Mouse (Mus musculus): ENCODE results near the gene Snx3.
A peak's percentile ranks its signal among the peaks of the same experiment; 100 is the strongest.

The Snx3 gene

DNA sequence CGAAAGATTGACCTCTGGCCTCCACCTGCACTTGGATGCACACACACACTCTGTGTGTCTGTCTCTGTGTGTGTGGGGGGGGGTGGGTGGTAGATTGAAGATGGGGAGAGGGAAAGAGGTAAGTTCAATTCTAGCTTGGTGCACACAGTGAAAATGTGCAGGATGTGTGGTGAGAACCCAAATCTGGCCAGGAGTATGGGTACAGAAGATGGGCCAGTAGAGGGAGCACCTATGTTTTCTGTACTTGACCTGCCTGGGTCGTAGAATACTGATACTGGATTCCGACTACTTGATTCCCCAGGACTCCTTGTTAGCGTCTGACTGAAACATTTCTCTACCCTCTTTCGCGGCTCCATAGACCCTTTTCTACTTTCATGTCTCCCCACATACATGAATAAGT, 8.3 kb downstream of the Snx3 start:
- DNase-seq (ENCODE audit: inconsistent ontology term) = no peak

DNA sequence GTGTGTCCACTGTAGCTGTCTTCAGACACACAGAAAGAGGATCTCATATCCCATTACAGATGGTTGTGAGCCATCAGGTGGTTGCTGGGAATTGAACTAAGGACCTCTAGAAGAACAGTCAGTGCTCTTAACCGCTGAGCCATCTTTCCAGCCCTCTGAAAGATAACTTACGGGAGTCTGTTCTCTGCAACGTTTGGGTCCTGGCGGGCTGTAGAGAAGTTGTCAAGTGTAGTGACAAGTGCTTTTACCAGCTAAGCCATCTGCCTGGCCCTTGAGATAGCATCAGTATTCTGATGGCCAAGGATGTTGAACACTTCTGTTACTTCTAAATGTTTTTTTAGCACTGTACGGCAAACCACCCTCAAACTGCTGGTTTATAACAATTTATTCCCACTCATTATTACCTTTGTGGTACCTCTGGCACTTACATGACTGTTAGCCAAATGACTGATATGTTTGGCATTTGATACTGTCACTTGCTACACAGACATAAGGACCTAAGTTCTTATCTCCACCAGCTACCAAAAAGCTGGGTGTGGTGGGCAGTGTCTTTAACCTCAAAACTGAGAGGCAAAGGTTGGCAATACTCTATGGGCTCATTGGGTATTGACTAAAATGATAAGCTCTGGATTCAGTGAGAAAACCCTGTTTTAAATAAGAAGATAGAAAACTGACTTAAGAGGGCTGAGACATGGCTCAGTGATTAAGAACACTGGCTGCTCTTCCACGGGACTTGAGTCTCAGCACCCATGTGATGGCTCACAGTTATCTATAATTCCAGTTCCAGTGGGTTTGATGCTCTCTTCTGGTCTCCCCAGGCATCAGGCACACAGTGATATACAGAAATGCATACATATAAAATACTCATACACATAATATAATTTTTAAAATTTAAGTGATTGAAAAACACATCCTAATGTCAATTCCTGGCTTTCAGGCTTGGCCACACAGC, 9.6 kb downstream of the Snx3 start:
- DNase-seq (ENCODE audit: inconsistent ontology term) = no peak

DNA sequence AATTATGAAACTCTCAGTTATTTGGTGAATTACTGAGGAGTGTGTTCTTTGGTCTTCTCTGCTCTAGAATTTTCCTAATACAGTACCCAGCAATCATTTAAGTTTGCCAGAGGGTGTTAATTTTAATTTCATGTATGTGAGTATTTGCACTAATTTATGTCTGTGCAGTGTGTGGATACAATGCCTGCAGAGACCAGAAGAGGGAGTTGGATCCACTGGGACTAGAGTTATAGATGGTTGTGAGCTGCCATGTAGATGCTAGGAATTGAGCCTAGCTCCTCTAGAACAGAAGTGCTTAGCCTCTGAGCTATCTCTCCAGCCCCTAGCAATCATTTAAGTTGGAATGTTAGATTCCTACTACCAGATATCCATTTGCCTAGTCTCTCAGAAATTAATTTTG, 12.3 kb downstream of the Snx3 start:
- no peak for DNase-seq (ENCODE audit: inconsistent ontology term)

DNA sequence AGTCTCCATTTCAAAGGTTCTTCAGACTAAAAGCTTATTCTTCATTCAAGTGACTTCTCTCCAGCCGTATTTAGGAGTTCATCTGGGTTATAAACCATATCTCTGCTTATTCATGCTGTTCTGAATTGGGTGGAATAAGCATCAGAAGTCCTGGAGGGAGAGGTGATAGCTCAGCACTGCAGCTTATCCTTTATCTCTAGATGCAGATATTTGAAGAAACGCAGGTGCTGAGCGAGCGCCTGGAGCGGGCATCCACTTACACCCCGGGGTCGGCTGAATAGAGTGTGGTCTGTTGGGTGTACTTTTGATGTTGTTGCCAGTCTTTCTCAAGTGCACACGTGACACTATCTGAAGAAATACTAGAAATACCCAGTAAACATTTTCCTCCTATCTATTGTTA, 16.5 kb downstream of the Snx3 start:
- DNase-seq (ENCODE audit: inconsistent ontology term) = no peak

DNA sequence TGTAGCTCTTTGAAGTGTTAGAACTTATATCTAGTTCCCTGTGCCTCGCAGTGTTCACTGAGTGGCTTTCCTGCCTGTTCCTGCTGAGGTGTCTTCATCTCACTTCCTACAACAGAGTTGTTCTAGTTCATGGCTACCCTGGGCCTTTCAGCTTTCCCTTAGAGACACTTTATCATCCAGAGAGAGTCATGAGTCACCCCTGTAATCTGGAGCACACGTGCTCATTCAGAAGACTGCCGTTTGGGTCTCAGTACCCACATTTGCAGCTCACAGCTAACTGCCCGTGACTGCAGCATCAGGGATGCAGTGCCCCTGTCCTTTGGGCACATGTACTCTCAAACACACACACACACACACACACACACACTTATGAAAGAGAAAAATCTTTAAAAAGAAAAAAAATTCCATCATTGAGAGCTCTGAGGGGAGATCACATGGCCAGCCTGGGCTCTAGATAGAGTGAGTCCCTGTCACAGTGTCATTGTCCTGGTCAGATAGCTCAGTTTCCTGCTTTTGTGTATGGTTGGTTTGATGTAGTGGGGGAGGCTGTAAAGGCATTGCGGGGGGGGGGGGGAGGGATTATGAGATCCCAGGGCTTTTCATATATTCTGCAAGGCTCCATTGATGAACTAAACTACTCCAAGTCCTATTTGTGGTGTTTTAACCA, 19.6 kb downstream of the Snx3 start:
- no peak for DNase-seq (ENCODE audit: inconsistent ontology term)

DNA sequence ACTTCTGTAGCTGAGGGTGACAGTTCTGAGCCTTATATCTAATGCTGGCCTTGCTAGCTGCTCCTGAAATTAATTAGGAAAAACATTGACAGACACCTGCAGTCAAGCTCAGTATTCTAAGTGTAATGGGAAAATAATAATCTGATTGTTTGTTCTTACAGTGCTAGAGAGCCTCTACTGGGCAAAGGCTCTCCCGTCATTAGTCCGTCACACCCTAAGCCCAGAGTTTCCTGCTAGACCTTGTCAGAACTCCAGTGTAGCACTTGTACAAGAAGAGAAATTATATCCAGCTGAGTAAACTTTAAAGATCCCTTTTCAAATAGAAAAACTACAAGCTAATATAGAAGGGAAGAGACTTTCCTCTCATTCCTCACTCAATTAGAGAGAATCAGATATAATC, 21.1 kb downstream of the Snx3 start:
- no peak for DNase-seq (ENCODE audit: inconsistent ontology term)

DNA sequence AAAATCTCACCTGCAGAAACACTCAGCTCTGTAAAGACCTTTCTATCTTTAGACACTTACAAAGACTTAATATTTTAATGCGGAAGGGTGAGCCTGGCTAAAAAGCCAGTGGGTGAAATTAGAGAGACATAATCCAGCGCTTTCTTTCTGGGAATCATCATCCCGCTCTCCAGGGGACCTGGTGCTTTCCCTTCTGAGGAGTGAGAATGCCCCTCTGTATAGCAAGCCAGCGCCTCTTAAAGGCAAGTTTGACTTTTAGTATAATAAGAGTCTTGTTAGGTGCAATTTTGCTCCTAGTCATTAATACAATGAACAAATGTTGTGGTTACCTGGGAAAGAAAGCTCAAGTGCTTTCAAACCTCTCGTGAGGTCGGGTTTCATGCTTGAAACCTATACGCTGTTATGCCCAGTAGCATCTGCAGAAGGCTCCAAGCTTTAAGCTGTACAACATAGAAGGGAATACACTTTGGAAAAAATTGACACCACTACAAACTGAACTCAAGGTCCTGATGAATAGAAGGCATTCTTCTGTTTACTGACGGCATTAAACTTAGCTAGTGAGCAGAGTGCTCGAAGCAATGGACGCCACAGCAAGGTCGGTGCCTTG, 21.8 kb downstream of the Snx3 start:
- DNase-seq (ENCODE audit: inconsistent ontology term) = no peak

DNA sequence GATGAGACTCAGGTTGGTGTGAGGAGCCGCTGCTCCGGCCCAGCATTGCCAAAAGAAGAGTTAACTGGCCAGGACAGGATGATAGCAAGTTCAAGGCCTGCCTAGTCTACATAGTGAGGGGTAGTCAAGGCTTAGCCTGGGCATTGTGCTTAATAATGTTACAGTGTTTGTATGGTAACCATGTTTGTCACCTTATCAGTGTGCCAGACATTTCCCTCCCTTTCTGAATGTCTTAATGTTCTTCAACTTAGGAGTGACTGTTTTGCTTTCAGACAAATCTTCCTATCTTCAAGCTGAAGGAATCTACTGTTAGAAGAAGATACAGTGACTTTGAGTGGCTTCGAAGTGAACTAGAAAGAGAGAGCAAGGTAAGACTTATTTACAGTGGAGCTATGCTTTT, 23.9 kb downstream of the Snx3 start:
- no peak for DNase-seq (ENCODE audit: inconsistent ontology term)

DNA sequence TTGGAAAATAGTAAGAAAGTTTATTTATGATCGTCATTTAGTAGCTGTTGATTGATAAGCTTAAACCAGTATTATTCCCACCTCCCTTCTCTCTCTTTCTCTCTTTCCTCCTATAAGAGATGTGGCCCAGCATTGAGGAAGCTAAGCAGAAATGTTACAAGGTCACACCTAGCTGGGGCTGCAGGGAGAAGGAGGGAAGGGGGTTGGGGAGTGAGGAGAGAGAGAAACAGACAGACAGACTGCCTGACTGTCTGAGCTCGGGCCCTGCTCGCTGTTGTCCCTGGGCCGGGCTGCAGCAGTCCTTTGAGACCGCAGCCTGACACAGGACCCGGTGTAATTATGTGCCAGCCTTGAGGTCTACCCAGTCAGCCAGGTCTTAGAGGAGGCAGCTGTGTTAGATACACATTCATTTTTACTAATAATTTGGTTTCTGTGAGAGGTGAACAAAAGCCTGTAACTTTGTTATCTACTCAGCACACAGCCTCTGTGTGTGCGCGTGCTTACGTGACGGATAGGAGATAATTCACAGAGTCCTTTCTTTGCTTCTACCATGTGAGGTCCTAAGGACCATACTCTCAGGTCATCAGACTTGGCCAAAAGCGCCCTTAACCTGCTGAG, 32.1 kb downstream of the Snx3 start:
- DNase-seq (ENCODE audit: inconsistent ontology term) = no peak

DNA sequence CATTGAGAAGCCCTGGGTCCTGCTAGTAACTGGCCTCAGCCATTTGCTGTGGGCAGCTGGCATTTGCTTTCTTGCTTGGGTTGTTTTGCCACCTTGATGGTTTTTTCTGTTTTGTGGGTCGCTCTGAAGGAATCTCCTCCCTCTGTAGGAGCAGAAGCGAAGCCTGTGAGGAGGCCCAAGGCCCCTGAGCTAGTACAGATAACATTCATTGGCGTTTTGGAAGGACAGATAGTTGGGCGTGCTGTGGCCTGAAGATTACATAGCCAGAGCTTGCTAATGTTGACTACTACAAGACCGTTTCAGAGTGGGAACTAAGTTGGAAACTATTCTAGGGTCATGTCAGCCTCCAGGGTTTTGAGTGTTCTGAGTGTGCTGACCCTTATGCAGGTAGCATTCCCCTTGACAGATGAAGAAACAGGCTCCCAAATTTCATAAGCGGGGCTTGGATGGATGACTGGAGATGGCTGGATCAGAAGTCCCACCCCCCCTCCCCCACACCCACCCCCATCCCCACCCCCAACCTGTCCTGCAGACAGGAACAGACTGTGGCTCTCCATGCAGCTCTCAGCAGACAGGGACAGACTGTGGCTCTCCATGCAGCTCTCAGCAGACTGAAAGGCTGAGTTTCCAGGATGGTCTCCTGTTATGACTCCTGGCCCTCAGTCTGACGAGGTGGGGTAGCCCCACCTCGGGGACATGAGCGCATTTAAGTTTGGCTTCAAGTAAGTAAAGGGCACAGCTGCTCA, 35.9 kb downstream of the Snx3 start:
- DNase-seq (ENCODE audit: inconsistent ontology term) = no peak

DNA sequence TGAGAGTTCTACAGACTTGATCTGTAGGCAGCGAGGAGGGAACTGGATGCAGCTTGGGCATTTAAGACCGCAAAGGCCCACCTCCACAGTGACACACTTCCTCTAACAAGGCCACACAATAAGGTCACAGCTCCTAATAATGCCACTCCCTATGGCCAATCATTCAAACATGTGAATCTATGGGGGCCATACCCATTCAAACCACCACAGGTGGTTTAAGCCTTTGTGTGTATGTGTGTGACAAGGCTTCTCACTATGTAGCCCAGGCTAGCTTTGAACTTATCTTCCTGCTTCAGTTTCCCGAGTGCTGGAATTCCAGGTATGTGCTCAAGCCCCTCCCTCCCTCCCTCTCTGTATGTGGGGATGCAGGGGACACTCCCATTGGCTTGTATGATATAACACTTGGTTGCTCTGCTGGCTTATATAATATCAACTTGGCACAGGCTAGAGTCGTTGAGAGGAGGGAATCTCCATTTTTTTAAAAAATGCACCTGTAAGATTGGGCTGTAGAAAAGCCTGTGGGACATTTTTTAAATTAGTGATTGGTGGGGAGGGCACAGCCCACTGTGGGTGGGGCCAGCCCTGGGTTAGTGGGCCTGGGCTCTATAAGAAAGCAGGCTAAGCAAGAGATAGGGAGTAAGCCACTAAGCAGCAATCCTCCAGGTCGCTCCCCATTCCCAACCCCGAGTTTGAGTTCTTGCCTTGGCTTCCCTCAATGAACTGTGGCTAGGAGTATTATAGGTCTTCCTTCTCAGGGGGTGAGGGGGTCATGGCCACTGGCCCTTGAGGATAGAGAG, 44.1 kb downstream of the Snx3 start:
- no peak for DNase-seq (ENCODE audit: inconsistent ontology term)

DNA sequence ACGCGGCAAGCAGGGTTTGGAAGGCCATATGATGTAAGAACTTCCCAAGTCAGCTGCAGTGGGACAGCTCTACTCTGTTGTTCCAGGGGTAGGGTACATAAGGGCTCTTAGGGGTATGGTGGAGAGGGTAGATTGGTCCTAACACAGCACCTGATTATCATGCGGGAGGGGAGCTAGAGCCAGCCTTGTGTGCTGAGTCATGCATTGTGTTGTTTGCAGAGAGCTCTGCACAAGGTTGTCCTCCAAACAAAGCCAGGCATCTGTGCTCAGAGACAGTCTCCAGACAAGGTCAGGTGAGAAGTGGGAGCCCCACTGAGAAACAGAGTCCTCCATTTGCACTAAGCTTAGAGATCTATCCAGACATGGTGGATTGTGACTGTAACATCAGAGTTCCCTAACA, 44.7 kb downstream of the Snx3 start:
- no peak for DNase-seq (ENCODE audit: inconsistent ontology term)

DNA sequence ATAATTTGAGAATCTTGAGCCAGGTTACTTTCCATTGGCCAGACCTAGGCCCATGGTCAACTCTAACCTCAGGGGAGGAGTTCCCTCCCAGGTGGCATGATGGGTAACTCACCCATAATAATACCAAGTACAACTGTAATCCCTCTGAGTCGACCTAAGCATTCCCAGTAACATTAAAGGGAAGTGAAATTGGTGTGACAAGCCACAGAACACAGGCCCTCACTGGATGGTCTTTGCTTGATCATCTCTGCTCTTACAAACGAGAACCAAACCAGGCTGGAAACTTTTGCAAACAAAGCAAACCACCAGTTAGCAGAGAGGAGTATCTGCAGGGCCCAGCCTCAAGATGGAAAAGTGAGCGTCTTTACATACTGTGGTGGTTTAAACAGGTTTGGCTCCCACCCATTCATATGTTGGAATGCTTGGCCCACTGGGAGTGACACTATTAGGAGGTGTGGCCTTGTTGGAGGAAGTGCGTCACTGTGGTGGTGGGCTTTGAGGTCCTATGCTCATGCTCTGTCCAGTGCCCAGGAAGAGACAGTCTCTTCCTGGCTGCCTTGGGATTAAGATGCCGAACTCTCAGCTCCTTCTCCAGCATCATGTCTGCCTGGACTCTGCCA, 57.9 kb downstream of the Snx3 start:
- DNase-seq (ENCODE audit: inconsistent ontology term) = no peak

DNA sequence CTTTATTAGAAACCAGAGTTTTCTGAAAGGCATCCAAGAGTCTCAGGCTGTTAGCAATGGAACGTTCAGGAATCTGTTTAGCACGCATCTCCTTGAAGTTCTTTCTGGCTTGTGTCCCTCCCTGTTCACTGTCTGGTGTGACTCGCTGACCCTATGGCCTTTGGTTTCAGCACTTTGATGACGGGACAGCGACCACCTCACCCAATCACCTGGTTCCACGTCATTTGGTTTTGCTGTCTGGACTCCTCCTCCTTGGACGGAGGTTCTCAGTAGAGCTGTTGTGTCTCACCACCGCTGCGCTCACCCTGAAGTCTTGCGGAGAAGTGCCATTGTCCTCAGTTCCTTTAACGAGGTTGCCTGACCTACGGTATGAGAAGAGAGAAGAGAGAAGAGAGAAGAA, 60.4 kb downstream of the Snx3 start:
- DNase-seq (ENCODE audit: inconsistent ontology term) = peak; percentile 34

DNA sequence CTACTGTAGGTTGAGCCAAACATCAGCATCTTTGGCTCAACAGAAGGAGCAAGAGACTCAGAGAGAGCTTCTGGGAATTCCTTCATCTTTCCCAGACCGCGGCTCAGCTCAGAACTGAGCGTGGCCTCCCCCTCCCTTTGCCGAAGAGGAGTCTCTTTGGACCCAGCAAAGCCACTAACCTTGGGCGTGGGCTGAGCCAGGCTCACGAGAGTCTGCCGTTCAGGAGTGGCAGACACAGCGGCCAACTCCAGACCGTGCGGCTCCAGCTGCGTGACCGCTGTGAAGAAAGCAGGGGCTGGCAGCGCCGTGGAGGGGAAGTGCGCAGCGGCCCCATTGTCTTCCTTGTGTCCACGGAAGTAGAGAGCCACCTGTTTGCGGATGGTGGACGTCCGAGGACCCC, 70.7 kb downstream of the Snx3 start:
- DNase-seq (ENCODE audit: inconsistent ontology term) = no peak

DNA sequence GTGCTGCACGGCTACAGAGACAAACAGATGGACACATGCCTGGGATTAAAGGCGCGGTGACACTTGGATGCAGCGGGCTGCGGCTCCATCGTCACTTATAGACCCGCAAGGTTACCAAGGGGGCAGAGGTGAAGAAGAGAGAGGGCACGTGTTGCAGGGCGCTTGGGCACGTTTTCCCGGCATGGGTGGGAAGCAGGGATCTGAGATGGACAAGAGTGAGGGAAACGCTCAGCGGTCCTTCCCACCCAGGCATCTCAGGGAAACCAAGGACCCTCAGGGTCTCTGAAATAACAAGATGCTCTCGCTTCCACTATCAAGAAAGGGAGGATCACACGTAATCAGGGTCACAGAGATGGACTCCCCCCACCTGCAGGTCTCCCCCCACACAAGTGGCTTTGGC, 71.1 kb downstream of the Snx3 start:
- no peak for DNase-seq (ENCODE audit: inconsistent ontology term)

DNA sequence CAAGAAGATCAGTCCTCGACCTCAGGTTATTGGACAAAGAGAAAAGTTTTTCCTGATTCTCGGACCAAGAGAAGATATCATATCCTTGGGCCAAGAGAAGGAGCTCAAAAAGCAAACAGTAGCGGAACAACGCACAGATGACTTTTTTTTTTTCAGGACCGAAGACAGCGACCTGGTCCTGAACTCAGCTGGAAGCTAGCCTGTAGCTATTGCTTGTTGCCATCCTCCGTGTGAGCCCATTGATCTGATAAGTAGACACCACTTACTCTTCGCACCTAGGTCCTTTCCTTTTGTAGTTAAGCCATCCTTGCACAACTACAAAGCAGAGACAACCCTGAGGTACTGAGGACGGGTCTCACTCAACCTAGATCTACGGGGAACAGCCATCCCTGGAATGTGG, 72.8 kb downstream of the Snx3 start:
- DNase-seq (ENCODE audit: inconsistent ontology term) = peak; percentile 71

DNA sequence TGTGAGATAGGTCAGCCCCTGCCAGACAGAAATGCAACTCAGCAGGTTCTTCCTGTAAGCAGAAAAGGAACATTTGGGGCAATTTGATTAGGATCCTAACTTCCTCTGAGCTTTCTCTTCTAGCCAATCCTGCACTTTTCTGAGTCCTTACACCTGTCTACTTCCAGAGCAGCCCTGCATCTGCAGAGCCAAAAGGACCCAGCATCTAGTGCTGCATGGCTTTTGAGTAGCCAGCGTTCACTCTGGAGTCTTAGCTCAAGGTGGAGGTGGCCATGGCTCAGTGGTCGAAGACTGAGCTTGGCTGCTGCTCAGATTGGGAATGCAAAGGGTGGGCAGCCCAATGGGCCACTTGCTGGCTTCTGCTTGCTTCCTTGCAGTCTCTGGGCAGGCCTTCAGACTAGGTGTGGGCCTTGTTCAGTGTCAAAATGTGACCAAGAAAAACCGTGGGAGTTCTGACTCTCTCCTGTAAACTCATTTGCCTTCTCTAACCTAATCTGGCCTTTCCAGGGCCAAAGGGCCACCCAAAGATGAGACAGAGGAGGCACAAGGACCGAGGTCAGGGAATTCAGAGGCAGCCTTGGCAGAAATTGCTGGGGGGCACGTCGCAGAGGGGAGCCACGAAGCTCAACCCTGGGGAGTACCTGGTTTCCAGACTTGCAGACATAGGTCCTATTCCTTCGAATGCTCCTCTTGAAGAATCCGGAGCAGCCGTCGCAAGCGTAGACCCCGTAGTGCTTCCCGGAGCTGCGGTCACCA, 75.9 kb downstream of the Snx3 start:
- DNase-seq (ENCODE audit: inconsistent ontology term) = peak; percentile 58

DNA sequence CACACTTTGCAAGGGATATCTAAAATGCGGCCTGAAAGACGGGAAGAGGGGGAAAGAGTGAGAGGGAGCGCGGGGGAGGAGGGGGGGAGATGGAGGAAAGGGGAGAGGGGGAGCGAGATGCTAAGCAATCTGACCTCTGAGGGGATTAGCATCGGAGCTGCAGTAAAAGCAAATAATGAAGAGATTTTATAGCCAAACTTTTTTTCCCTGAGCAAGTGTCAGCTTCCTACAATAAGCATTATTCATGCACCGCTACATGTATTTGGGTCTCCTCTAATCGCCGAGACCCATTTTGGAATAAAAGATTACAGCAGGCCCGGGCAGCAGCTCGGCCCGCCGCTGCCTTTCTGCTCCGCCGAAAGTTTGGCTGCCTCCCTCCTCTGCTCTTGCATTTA, 76.4 kb downstream of the Snx3 start:
- DNase-seq (ENCODE audit: inconsistent ontology term) = peak; percentile 74

Data from Muller cell, postnatal 12 days (primary cell).